Mouse (Mus musculus) thymus, postnatal 0 days (tissue): ENCODE measurements around the gene Gyg. TPM values are rescaled to one million over a fixed set of nuclear protein-coding genes. Genes with fewer than 3 reads are reported as not detected.
A peak's percentile ranks its signal among the peaks of the same experiment; 100 is the strongest.

Experiments
- DNase-seq: peaks from one replicate; pipeline ENCODE4 v3.0.0-alpha.2; 2015; ENCODE audit warnings: low spot score
- polyA plus RNA-seq: library from polyadenylated mRNA; unstranded; fragments of >200 nt; fragmentation: Nextera tagmentation; extraction: Ambion mirVana; gene quantifications from 2 replicates; pipeline ENCODE4 v1.2.1, GENCODE M21; 2015

Gene Gyg
- 56.1 and 58.1 TPM in 2 replicates for polyA plus RNA-seq

GRCm38 (mm10) chr3:20154531-20155367 is at the start of gene Gyg:
Gene Gyg (minus strand): TSS chr3:20155317.
- peak; percentile 76 for DNase-seq

- DNase-seq, result peak; percentile 68
Measured at GRCm38 (mm10) chr3:20198869-20199268, 43.8 kb upstream of the Gyg start.

GRCm38 (mm10) chr3:20197878-20198277 is 42.8 kb upstream of the Gyg start:
- no peak for DNase-seq

DNA sequence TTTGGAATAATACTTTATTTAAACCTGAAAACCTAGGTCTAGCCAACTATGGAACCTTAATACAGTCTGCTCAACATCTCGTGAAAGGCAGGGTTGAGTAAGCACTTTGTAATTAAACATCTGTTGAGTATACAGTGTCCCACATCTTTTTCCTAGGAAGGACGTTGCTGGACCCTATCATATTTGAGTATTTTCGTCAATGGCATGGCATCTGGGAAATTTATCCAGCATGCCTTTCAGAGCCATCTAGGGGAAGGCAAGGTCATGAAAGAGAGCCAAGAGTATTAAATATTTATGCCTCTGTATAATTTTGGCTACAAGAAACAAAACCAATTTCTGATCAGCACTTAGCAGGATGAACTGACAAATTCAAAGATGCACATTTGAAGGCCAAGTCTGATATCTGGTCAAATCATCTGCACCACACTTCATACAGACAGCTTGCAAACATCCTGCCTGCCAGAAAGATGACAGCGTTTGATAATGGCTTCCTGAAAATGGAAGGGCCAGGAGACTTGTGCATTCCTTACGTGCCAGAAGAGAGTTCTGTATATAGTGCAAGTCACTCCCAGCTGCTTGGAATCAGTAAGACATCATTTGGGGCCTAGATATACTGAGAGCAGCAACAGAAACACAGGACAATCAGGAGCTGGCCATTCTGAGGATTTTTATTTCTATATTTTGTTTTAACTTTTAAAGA is 34.0 kb upstream of the Gyg start:
- DNase-seq, result no peak

GRCm38 (mm10) chr3:20172394-20172793 is 17.3 kb upstream of the Gyg start:
- no peak for DNase-seq

DNA sequence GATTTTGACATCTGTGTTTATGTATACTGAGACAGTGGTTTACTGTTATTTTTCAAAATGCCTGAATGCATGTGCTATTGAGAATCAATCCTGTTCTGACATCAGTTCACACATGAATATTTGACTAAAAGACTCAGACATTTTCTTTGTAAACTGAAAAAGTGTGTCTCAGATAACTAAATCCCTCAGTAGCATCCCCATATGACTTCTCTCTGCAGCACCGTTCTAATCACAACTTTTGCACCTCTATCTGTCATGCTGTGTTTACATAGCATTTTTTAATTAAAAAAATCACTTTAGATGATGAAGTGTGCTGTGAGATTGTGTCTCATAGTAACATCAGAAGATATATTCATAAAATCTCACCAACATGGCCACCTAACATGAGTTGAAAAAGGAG is 12.4 kb upstream of the Gyg start:
- no peak for DNase-seq

GRCm38 (mm10) chr3:20155476-20155875 is 359 bp upstream of the Gyg start:
- no peak for DNase-seq

DNA sequence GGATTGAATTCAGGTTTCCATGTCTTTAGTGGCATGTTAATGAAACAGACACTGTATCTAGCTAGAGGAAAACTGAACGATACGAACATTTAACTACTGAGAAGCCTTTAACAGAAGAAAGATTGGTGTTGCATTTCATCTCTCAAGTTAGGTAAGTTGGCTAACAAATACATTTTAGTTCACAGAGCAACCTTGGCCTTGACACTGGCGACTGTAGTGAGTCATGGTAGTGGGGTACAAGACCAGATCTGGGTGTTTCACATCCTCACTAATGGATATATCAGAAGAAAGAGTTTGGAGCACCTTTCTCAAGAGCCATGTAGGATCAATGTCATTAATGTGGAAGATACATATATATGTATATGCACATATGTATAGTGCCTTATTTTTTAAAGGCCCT is 3.5 kb downstream of the Gyg start:
- no peak for DNase-seq

GRCm38 (mm10) chr3:20150511-20150910 is 4.6 kb downstream of the Gyg start:
- DNase-seq, result no peak

- no peak for DNase-seq
Measured at GRCm38 (mm10) chr3:20147647-20148046, 7.5 kb downstream of the Gyg start.

GRCm38 (mm10) chr3:20146884-20147395 is 8.2 kb downstream of the Gyg start:
- no peak for DNase-seq

- no peak for DNase-seq
Measured at GRCm38 (mm10) chr3:20145696-20146113, 9.4 kb downstream of the Gyg start.

- no peak for DNase-seq
Measured at GRCm38 (mm10) chr3:20144401-20144800, 10.7 kb downstream of the Gyg start.

- DNase-seq, result no peak
Measured at GRCm38 (mm10) chr3:20143726-20144125, 11.4 kb downstream of the Gyg start.

DNA sequence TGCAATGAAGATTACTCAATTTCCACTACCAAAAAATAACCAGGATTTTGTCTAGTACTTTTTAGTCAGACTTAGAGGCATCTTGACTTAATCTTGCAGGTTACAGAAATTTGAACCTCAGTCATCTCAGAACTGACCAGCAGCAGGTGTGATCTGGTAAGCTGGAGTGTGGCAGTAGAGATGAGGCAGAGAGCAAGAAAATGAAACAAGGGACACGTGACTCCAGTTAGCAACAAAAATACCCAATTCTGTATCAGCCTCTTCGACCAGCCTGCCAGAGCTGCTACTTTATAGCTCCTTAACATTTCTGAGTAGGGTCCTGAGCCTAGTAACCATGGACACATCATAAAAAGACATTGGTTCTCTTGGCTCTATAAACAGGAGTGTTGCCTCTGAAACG is 12.5 kb downstream of the Gyg start:
- DNase-seq, result no peak

DNA sequence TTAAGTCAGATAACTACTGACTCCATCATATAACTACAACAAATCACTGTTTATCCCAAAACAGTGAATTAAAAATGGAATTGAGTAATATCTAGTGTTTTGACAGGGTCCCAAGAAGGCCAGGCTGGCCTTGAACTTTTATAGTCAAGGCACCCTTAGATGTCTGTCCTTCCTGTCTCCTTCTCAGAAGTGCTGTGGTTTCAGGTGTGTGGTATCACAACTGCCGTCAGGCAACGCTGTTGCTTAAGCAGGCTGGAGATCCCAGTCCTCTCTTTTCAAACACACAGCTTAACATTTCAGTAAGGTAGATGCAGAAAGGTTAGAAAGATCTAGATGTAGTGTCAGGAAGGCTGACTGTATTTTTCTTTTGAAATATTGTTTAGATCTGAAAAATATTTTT is 13.0 kb downstream of the Gyg start:
- DNase-seq, result peak; percentile 27

DNA sequence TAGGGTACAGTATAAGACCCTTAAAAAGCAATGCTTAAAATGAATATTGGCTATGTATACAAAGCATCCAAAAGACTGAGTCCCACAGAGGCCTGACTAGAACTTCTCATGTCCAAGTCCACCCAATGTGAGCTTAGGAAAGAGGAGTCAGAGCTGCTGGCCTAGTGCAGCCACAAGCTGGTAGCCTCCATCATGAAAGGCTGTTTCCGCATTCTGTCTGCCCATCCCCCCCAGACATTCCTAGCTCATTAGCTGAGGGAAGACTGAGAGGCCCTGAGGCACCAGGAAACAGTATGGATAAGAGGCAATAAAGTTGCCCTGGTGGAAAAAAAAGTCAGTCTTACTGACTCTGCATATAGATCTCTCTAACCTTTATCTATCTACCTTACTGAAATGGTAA is 13.4 kb downstream of the Gyg start:
- no peak for DNase-seq

DNA sequence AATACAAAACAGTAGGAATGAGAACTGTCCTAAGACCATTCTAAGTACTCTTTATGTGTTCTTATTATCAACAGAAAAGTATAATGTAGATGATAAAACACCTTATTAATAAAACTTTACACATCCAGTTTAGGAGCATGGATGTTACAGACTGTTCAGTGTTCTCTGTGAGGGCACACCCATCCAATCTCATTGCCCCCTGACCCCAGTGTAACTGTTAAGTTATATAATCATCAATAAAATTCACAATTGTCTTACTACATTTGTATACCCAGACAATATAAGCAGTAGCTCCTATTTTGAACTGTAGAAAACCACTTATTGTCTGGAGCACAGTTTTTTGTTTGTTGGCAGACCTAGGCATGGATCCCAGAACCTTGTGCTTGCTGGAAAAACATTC is 13.9 kb downstream of the Gyg start:
- no peak for DNase-seq

- no peak for DNase-seq
Measured at GRCm38 (mm10) chr3:20136868-20137581, 18.1 kb downstream of the Gyg start.

DNA sequence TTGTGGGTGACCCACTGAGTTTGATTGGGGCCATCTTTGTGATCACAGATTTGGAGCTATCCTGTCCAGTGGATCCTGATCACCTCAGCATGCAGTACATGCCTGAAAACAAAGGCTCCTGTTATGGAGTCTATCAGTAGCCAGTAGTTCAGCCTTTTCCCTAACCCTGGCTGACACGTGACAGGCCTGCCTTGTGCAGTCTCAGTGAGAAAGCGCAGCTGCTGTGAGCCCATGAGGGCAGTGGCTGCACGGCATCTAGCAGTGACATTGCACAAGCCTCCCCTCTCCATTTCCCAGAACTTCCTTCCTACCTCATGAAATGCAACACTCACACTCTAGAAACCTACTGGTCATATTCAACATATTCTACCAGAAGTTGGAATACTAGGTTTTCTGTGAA is 20.6 kb downstream of the Gyg start:
- no peak for DNase-seq

GRCm38 (mm10) chr3:20133745-20134144 is 21.4 kb downstream of the Gyg start:
- no peak for DNase-seq

GRCm38 (mm10) chr3:20132731-20133130 is 22.4 kb downstream of the Gyg start:
- no peak for DNase-seq
